ENCODE assay signal across 8 mouse cellular contexts in genomic region chr11:70026689-70027088, GRCm38 (mm10). TPM values are rescaled to one million over a fixed set of nuclear protein-coding genes. Genes with fewer than 3 reads are reported as not detected.
A peak's percentile ranks its signal among the peaks of the same experiment; 100 is the strongest.
DNase-seq lines count a peak whose midpoint lies in the region; ATAC-seq and TF ChIP-seq lines count a peak whose summit lies in the region.

No protein-coding gene starts in this region.

- H3K4me2 ChIP-seq in embryonic facial prominence, embryonic 15.5 days (replicated peaks), result peak overlapping the region; percentile 50
- peak overlapping the region; percentile 60 for H3K4me2 ChIP-seq in heart, postnatal 0 days (ENCODE audit: low read depth, low read length)
- peak overlapping the region; percentile 50 for H3K4me2 ChIP-seq in limb, embryonic 15.5 days
- H3K4me2 ChIP-seq in neural tube, embryonic 13.5 days, result peak overlapping the region; percentile 66

- ATAC-seq in embryonic facial prominence, embryonic 15.5 days (ENCODE audit: insufficient number of reproducible peaks, low FRiP score, low TSS enrichment, low read depth), result peak; percentile 51
- peak; percentile 58 for ATAC-seq in heart, postnatal 0 days (ENCODE audit: insufficient read depth, low read depth)
- ATAC-seq in limb, embryonic 15.5 days (ENCODE audit: insufficient number of reproducible peaks, low FRiP score, low TSS enrichment, low read depth), result peak; percentile 50
- ATAC-seq in neural tube, embryonic 13.5 days (ENCODE audit: low read depth), result no peak

- WGBS in embryonic facial prominence, embryonic 15.5 days, result 4% methylated on average over 19 of the region's 19 CpGs
- WGBS in heart, postnatal 0 days, result 13% methylated on average over 18 of the region's 19 CpGs
- 10% methylated on average over 17 of the region's 19 CpGs for WGBS in limb, embryonic 15.5 days
- WGBS in neural tube, embryonic 13.5 days, result 3% methylated on average over 19 of the region's 19 CpGs

- no peaks in the 10 kb centered on the region for H3K27me3 ChIP-seq in embryonic facial prominence, embryonic 15.5 days
- peaks cover 12% of the 10 kb centered on the region; the same call in 1 of the 2 replicates for H3K27me3 ChIP-seq in heart, postnatal 0 days (ENCODE audit: control insufficient read depth, insufficient read depth, low read length)
- no peaks in the 10 kb centered on the region for H3K27me3 ChIP-seq in limb, embryonic 15.5 days
- H3K27me3 ChIP-seq in neural tube, embryonic 13.5 days, result no peaks in the 10 kb centered on the region

- H3K4me1 ChIP-seq in embryonic facial prominence, embryonic 15.5 days, result peaks cover 74% of the 10 kb centered on the region
- H3K4me1 ChIP-seq in heart, postnatal 0 days (ENCODE audit: control insufficient read depth, insufficient read depth), result peaks cover 19% of the 10 kb centered on the region; the same call in 1 of the 2 replicates
- H3K4me1 ChIP-seq in limb, embryonic 15.5 days, result peaks cover 77% of the 10 kb centered on the region
- H3K4me1 ChIP-seq in neural tube, embryonic 13.5 days (replicated peaks), result peaks cover 96% of the 10 kb centered on the region

- no peaks in the 10 kb centered on the region for H3K9me3 ChIP-seq in embryonic facial prominence, embryonic 15.5 days (replicated peaks)
- H3K9me3 ChIP-seq in heart, postnatal 0 days (replicated peaks; ENCODE audit: control insufficient read depth, low read length), result no peaks in the 10 kb centered on the region
- H3K9me3 ChIP-seq in limb, embryonic 15.5 days, result no peaks in the 10 kb centered on the region
- no peaks in the 10 kb centered on the region for H3K9me3 ChIP-seq in neural tube, embryonic 13.5 days

- peak overlapping the region; percentile 27 for H3K4me3 ChIP-seq in embryonic facial prominence, embryonic 15.5 days (replicated peaks)
- H3K4me3 ChIP-seq in heart, postnatal 0 days (ENCODE audit: low read depth, low read length), result peak overlapping the region; percentile 35
- H3K4me3 ChIP-seq in limb, embryonic 15.5 days, result peak overlapping the region; percentile 28
- H3K4me3 ChIP-seq in neural tube, embryonic 13.5 days, result peak overlapping the region; percentile 32

- peak overlapping the region; percentile 88 for H3K27ac ChIP-seq in embryonic facial prominence, embryonic 15.5 days (replicated peaks)
- H3K27ac ChIP-seq in heart, postnatal 0 days (ENCODE audit: low read depth), result peak overlapping the region; percentile 46; the same call in 1 of the 2 replicates
- H3K27ac ChIP-seq in limb, embryonic 15.5 days, result peak overlapping the region; percentile 85
- H3K27ac ChIP-seq in neural tube, embryonic 13.5 days (replicated peaks), result peak overlapping the region; percentile 98

- TF ChIP-seq CTCF in heart, postnatal 0 days (IDR thresholded peaks at IDR 0.05; ENCODE audit: low read depth), result no peak

- no peak overlapping the region for H3K9ac ChIP-seq in embryonic facial prominence, embryonic 15.5 days
- 0 out of 2 replicates have a peak overlapping the region, but pooled peaks have one; percentile 11 for H3K9ac ChIP-seq in heart, postnatal 0 days (replicated peaks; ENCODE audit: low read depth, low read length)
- H3K9ac ChIP-seq in limb, embryonic 15.5 days, result 0 out of 2 replicates have a peak overlapping the region, but pooled peaks have one; percentile 8
- H3K9ac ChIP-seq in neural tube, embryonic 13.5 days, result peak overlapping the region; percentile 66

- peak; percentile 53 for DNase-seq in right cerebral cortex, postnatal 14 days
- no peak for DNase-seq in right cerebral cortex, adult 2 months (ENCODE audit: low spot score in 2 of 2)
- DNase-seq in heart, postnatal 0 days (ENCODE audit: low spot score), result peak; percentile 41
- no peak for DNase-seq in frontal cortex, postnatal 36 days (ENCODE audit: low spot score in 2 of 2)
- no peak for DNase-seq in B cell, adult 2 months

- no peak for TF ChIP-seq EP300 in heart, postnatal 0 days (IDR thresholded peaks at IDR 0.05; ENCODE audit: low read depth)

- H3K36me3 ChIP-seq in embryonic facial prominence, embryonic 15.5 days, result peaks cover 13% of the 10 kb centered on the region
- H3K36me3 ChIP-seq in heart, postnatal 0 days (replicated peaks; ENCODE audit: control insufficient read depth, insufficient read depth, low read length), result peaks cover 8% of the 10 kb centered on the region
- peaks cover 12% of the 10 kb centered on the region for H3K36me3 ChIP-seq in limb, embryonic 15.5 days
- H3K36me3 ChIP-seq in neural tube, embryonic 13.5 days, result peaks cover 15% of the 10 kb centered on the region

RNA-seq across cellular contexts. Expression of gene Dlg4, which starts 9.9 kb away (rescaled TPM):
- 11.4 and 14.4 TPM in 2 replicates for polyA plus RNA-seq in embryonic facial prominence, embryonic 15.5 days (2015; fragmentation: Nextera tagmentation; extraction: Ambion mirVana)
- total RNA-seq in heart, postnatal 0 days (2014; rRNA removed; ENCODE audit: low replicate concordance), result 3.4 and 10.3 TPM in 2 replicates
- 2.2 TPM in 2 replicates for polyA plus RNA-seq in heart, postnatal 0 days (2015; fragmentation: Nextera tagmentation; extraction: Ambion mirVana)
- polyA plus RNA-seq in limb, embryonic 15.5 days (2015; fragmentation: Nextera tagmentation; extraction: Ambion mirVana), result 9.6 and 10.7 TPM in 2 replicates
- polyA plus RNA-seq in neural tube, embryonic 13.5 days (2015; fragmentation: Nextera tagmentation; extraction: Ambion mirVana), result 23.1 and 23.5 TPM in 2 replicates

RNA-seq across cellular contexts. Expression of gene Acadvl, which starts 11.5 kb away (rescaled TPM):
- 95.6 and 97.7 TPM in 2 replicates for polyA plus RNA-seq in embryonic facial prominence, embryonic 15.5 days (2015; fragmentation: Nextera tagmentation; extraction: Ambion mirVana)
- total RNA-seq in heart, postnatal 0 days (2014; rRNA removed; ENCODE audit: low replicate concordance), result 378 and 469 TPM in 2 replicates
- 815 and 873 TPM in 2 replicates for polyA plus RNA-seq in heart, postnatal 0 days (2015; fragmentation: Nextera tagmentation; extraction: Ambion mirVana)
- 92.2 and 100 TPM in 2 replicates for polyA plus RNA-seq in limb, embryonic 15.5 days (2015; fragmentation: Nextera tagmentation; extraction: Ambion mirVana)
- 58.2 and 60.9 TPM in 2 replicates for polyA plus RNA-seq in neural tube, embryonic 13.5 days (2015; fragmentation: Nextera tagmentation; extraction: Ambion mirVana)

RNA-seq across cellular contexts. Expression of gene Dvl2, which starts 26.3 kb away (rescaled TPM):
- polyA plus RNA-seq in embryonic facial prominence, embryonic 15.5 days (2015; fragmentation: Nextera tagmentation; extraction: Ambion mirVana), result 47.3 and 52.3 TPM in 2 replicates
- 10.8 TPM in 2 replicates for total RNA-seq in heart, postnatal 0 days (2014; rRNA removed; ENCODE audit: low replicate concordance)
- polyA plus RNA-seq in heart, postnatal 0 days (2015; fragmentation: Nextera tagmentation; extraction: Ambion mirVana), result 6.5 and 7.5 TPM in 2 replicates
- polyA plus RNA-seq in limb, embryonic 15.5 days (2015; fragmentation: Nextera tagmentation; extraction: Ambion mirVana), result 42.2 and 43.1 TPM in 2 replicates
- polyA plus RNA-seq in neural tube, embryonic 13.5 days (2015; fragmentation: Nextera tagmentation; extraction: Ambion mirVana), result 26.7 and 28.8 TPM in 2 replicates

RNA-seq across cellular contexts. Expression of gene Asgr1, which starts 27.2 kb away (rescaled TPM):
- polyA plus RNA-seq in embryonic facial prominence, embryonic 15.5 days (2015; fragmentation: Nextera tagmentation; extraction: Ambion mirVana), result 0.24 and 0.27 TPM in 2 replicates
- total RNA-seq in heart, postnatal 0 days (2014; rRNA removed; ENCODE audit: low replicate concordance), result not detected in 2 replicates
- not detected in 2 replicates for polyA plus RNA-seq in heart, postnatal 0 days (2015; fragmentation: Nextera tagmentation; extraction: Ambion mirVana)
- 0.93 and 1.1 TPM in 2 replicates for polyA plus RNA-seq in limb, embryonic 15.5 days (2015; fragmentation: Nextera tagmentation; extraction: Ambion mirVana)
- 1.4 and 2.6 TPM in 2 replicates for polyA plus RNA-seq in neural tube, embryonic 13.5 days (2015; fragmentation: Nextera tagmentation; extraction: Ambion mirVana)

RNA-seq across cellular contexts. Expression of gene Phf23, which starts 31.1 kb away (rescaled TPM):
- polyA plus RNA-seq in embryonic facial prominence, embryonic 15.5 days (2015; fragmentation: Nextera tagmentation; extraction: Ambion mirVana), result 77.8 and 83.0 TPM in 2 replicates
- 27.4 and 54.8 TPM in 2 replicates for total RNA-seq in heart, postnatal 0 days (2014; rRNA removed; ENCODE audit: low replicate concordance)
- polyA plus RNA-seq in heart, postnatal 0 days (2015; fragmentation: Nextera tagmentation; extraction: Ambion mirVana), result 30.3 and 34.2 TPM in 2 replicates
- 72.2 and 81.6 TPM in 2 replicates for polyA plus RNA-seq in limb, embryonic 15.5 days (2015; fragmentation: Nextera tagmentation; extraction: Ambion mirVana)
- 74.2 and 76.3 TPM in 2 replicates for polyA plus RNA-seq in neural tube, embryonic 13.5 days (2015; fragmentation: Nextera tagmentation; extraction: Ambion mirVana)

Comparison
In these comparisons a context has a peak if more than half of its experiments do, and no peak if none do; other contexts are left out.
1. DNase-seq: peak in right cerebral cortex, postnatal 14 days (single experiment) and heart, postnatal 0 days (single experiment); none in right cerebral cortex, adult 2 months (0 of 2), frontal cortex, postnatal 36 days (0 of 2) and B cell, adult 2 months (0 of 2).
2. H3K27ac ChIP-seq: peak in every context shown above with its lines; median percentile 98 in neural tube, embryonic 13.5 days; 88 in embryonic facial prominence, embryonic 15.5 days; 85 in limb, embryonic 15.5 days; 46 in heart, postnatal 0 days.
3. Peak in every context shown above with its lines, with median percentiles within 50 percentile points of each other: H3K4me2 ChIP-seq and H3K4me3 ChIP-seq.